Mouse (Mus musculus) liver, postnatal 0 days (tissue): ENCODE data around the gene 6030445D17Rik.

Experiments used
- CTCF ChIP-seq: sonication (generic); IDR thresholded peaks from 2 replicates; pipeline ENCODE4 v1.5.1; 2016; ENCODE audit warnings: antibody characterized with exemption, low read depth
- EP300 ChIP-seq: IDR thresholded peaks from 2 replicates; pipeline ENCODE4 v1.6.1; 2016; ENCODE audit warnings: antibody characterized with exemption, low read depth, mild to moderate bottlenecking

GRCm38 (mm10) chr4:136461761-136462085 lies 327 bp upstream of the 6030445D17Rik start:
- no peak for TF ChIP-seq CTCF
- no peak for TF ChIP-seq EP300
